Mouse (Mus musculus) 3T3-L1 (cell line): ENCODE measurements around the gene Ltb4r1.

ENCODE experiments used
- DNase-seq: peaks from one replicate; pipeline ENCODE4 v3.0.0-alpha.2; 2015; ENCODE audit warnings: low read depth, low spot score

The Ltb4r1 gene

DNA sequence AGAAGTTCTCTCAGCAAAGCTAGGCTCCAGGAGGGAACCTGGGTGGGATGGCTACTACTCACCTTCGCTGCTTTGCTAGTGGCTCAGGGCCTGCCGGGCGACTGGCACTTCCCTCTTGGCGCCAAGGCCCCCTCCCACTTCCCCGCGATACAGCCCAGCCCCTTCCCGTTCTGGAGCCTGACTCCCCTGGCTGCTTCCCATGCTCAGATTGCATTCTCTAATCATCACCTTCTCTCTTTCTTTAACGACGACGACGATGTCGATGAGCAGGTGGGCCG, 18.1 kb downstream of the Ltb4r1 start, which contains the start of gene Adcy4:
Gene Adcy4 (minus strand): TSS at position 138 of the 278 bp plus-strand sequence.
- DNase-seq: no peak

DNA sequence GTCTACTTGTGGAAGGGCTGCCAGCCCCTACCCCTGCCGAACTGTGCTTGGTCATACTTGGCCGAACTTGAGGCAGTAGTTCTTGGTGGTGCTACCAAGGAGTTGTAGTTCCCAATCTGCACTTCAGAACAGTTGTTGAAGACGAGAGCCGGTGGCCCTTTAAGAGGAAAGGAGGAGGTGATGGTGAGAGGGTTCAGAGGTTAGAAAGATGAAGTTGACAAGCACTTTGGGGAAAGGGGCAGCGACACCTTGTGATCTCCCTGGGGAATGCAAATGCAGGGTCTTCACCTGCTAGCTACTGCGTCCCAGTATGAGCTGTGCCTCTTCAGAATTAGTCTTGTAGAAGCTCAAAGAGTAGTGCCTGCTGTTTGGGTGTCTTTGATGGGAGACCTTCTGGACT, 19.4 kb downstream of the Ltb4r1 start:
- no peak for DNase-seq

DNA sequence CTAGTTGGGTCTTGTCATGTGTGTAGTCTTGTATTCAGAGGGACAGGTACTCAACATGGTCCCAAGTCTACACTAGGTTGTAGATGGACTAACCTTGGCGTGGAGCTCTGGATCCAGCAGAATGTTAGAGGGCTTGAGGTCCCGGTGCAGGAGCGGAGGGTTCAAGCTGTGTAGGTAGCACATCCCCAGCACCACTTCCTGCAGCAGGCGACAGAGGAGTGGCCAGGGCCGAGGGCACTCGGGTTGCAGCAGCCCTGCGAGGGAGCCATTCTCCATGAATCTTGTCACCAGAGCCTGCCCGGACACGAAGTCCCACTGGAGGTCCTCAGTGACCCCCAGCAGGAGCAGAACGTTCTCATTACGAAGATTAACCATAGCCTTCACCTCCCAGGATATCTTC, 22.0 kb downstream of the Ltb4r1 start:
- no peak for DNase-seq

DNA sequence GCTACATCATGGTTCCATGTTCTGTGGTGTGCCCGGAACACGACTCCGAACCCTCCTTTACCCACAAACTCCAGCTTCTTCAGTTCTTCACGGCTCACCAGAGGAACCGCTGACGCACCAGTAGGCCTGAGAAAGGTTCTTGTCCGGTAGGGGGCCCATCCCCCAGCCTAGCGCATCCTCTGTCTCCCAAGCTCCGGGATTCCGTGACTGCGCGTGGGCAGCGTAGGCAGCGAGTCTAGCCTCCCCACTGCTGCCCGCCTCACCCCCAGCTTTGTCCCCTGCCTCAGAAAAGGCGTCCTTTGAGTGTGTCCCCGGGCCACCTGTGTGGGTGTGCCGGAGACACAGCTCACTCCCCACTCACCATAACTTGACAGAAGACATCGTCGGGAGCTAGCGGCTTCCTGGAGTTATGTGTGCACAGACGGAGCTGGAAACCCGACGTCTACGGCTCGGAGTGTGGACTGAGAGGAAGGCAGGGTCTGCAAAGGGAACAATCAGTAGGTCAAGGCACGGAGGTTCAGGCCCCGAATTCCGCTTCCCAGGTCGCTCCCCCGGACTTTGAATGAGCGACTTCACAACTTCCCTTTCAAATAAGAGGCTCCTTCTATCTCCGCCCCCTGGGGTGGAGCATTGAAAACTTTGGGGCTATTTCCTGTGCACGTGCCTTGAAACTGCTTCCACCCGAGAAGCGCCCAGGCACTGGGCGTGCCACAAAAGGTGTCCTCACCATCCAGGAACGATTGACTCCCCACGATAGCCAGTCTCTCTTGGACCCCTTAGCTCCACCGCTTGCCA, 22.7 kb downstream of the Ltb4r1 start, which contains the start of gene Ripk3:
Gene Ripk3 (minus strand): TSS at position 610 of the 795 bp plus-strand sequence.
- DNase-seq: peak; percentile 35

DNA sequence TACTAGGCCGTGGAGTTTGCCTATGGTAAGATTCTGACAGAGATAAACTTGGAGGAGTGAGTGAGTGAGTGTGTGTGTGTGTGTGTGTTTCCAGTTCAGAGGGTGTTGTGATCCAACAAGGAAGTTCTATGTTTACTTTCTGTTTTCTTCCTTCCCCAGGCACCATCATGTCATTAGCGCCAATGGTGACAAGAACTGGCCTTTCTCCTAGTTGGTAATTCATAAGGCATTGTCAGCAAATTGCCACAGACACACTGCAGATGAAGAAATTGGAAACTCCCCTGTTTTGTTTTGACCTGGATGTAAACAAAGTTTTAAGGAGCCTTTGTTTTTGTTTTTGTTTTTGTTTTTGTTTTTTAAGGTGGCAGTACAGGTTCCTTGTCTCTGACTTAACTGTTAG, 27.7 kb downstream of the Ltb4r1 start:
- DNase-seq: no peak

DNA sequence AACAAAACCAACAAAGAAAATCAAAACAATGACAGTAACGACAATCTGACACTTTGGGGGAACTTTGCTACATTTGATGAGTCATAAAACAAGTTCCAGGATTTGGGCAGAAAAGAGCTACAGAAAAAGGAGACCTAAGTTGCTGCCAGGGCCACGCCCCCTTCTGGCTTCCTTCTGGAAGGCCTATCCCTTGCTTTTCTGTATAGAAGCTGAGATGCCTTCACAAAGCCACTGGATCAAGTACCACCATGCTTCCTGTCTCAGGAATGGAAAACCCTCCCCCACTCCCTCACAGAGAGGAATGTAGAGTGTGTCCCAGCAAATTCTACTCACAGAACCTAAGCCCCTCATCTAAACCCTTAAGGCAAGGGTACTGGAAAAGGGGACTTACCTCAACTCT, 28.2 kb downstream of the Ltb4r1 start:
- peak; percentile 85 for DNase-seq

DNA sequence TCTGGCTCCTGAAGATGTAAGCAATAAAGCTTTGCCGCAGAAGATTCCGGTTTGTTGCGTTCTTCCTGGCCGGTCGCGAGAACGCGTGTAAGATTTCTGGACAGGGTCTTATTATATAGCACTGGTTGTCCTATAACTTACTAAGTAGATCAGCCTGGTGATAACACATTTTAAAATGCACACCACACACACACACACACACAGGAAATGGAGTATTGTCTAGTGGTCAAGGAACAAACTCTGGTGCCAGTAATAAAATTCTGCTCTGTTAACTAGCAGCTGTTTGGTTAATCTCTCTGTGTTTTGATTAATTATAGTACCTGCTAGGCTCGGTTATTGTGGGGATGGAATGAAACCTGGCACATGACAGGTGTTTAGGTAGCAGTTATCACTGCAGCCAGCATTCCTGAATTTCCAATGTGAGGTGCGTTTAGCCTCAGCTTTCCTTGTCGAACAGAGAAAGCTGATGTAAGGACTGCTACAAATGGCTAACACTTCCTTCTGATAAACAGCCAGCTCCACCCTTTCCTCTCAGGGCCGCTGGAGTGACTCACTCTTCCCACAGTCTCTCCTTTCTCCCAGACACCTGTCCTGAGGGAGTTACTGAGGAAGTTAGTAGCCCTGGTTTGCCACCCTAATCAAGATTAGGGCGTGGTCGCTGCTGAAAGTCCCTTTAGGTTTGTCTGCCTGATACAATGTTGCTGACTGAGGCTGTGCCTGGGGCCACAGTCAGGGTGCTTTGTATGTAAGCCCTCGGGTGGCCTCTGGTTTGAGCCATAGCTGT, 29.8 kb downstream of the Ltb4r1 start:
- DNase-seq: peak; percentile 84

DNA sequence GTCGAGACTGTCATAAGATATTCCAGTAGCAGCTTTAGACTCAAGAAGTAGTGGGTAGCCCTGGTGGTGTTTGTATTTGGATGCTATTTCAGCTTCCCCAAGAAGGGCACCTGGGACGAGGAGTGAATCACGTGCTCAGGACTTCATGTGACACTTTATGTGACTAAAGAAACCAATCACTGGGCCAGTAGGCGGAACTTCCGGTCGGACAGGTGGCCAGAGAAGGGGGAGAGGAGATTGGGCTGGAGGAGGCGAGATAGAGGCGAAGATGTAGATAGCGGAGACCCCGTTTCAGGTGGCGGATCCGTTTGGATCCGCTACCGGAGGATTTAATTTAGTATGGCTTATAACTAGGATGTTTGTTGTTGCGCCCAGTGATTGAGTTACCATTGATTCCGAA, 49.1 kb downstream of the Ltb4r1 start:
- DNase-seq: no peak

DNA sequence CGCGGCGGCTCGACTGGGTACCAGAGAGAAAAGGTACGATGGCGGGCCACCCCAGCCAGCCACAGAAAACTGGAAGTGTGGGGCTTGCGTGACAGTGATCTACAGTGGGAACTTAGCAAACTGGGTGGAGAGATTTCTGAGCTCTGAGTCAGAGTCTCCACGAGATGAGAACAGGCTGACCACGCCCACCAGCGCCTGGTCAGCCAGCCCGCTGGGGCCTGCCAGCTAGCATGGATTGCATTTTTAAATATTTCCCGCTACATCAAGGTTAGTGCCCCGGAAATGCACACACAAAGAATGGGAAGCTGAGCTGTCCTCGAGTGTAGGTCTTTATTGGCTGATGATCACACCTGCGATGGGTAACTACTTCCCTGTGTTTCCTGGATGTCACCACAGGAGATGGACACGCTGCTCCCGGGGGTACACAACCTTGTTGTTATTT, 49.6 kb downstream of the Ltb4r1 start:
- peak; percentile 68 for DNase-seq
